Mouse (Mus musculus) bone marrow macrophage, adult 2 months (primary cell): ENCODE measurements around the gene Tex9. TPM values are rescaled to one million over a fixed set of nuclear protein-coding genes. Genes with fewer than 3 reads are reported as not detected.
A peak's percentile ranks its signal among the peaks of the same experiment; 100 is the strongest.
"Not testable (repeated sequence)": the region's sequence is repeated elsewhere in the genome, so short reads cannot be mapped to it uniquely, and the experiment has no call there.

Experiments used
- H3K27ac ChIP-seq: 2 replicates; pipeline ENCODE4 v1.5.1; 2012; ENCODE audit warnings: low read depth, low read length; ENCODE audit not compliant: insufficient read depth
- H3K4me1 ChIP-seq: 2 replicates; pipeline ENCODE4 v1.6.1; 2012; ENCODE audit warnings: low read length; ENCODE audit not compliant: control insufficient read depth, insufficient read depth
- H3K4me3 ChIP-seq: 2 replicates; pipeline ENCODE4 v1.5.1; 2012; ENCODE audit warnings: mild to moderate bottlenecking, low read length, moderate library complexity; ENCODE audit not compliant: insufficient read depth
- CTCF ChIP-seq: IDR thresholded peaks from 2 replicates; pipeline ENCODE4 v1.5.1; 2012; ENCODE audit warnings: low read depth, mild to moderate bottlenecking, low read length, moderate library complexity
- POLR2A ChIP-seq: IDR thresholded peaks from 2 replicates; pipeline ENCODE4 v1.6.1; 2012; ENCODE audit warnings: mild to moderate bottlenecking, low read depth, low read length, borderline replicate concordance
- polyA plus RNA-seq: library from polyadenylated mRNA; stranded (reverse); fragments of >200 nt; gene quantifications from 2 replicates; pipeline ENCODE4 v1.2.4, GENCODE M21; 2012; ENCODE audit not compliant: missing spikeins, insufficient read depth, insufficient read length

Gene Tex9
- polyA plus RNA-seq, 1 experiment, result 6.2 TPM

GRCm38 (mm10) chr9:72462427-72462826, 29.6 kb downstream of the Tex9 start:
- H3K27ac ChIP-seq, result no peak overlapping the region
- peaks cover 15% of the 10 kb centered on the region for H3K4me1 ChIP-seq
- no peak overlapping the region for H3K4me3 ChIP-seq
- TF ChIP-seq POLR2A (no peak), CTCF (no peak)

GRCm38 (mm10) chr9:72460767-72461166, 31.2 kb downstream of the Tex9 start:
- Histone ChIP-seq H3K4me3 (no peak overlapping the region), H3K4me1 (peaks cover 10% of the 10 kb centered on the region), H3K27ac (no peak overlapping the region)
- TF ChIP-seq CTCF (no peak), POLR2A (no peak)

GRCm38 (mm10) chr9:72459703-72460102, 32.3 kb downstream of the Tex9 start:
- no peak overlapping the region for H3K27ac ChIP-seq
- H3K4me3 ChIP-seq, result no peak overlapping the region
- TF ChIP-seq POLR2A, result no peak
- no peak for TF ChIP-seq CTCF
- peaks cover 6% of the 10 kb centered on the region for H3K4me1 ChIP-seq

- no peak overlapping the region for H3K4me3 ChIP-seq
- H3K27ac ChIP-seq, result no peak overlapping the region
- peaks cover 6% of the 10 kb centered on the region for H3K4me1 ChIP-seq
- TF ChIP-seq POLR2A (no peak), CTCF (peak; percentile 66)
These were observed 33.8 kb downstream of the Tex9 start for GRCm38 (mm10) chr9:72458233-72458632.

GRCm38 (mm10) chr9:72456374-72456773, 35.6 kb downstream of the Tex9 start:
- Histone ChIP-seq H3K4me1 (peaks cover 6% of the 10 kb centered on the region), H3K27ac (no peak overlapping the region), H3K4me3 (no peak overlapping the region)
- TF ChIP-seq CTCF, result no peak
- no peak for TF ChIP-seq POLR2A

- not testable (repeated sequence) for H3K4me1 ChIP-seq, H3K4me3 ChIP-seq, H3K27ac ChIP-seq
These were observed 37.7 kb downstream of the Tex9 start for GRCm38 (mm10) chr9:72454281-72454680.

- H3K27ac ChIP-seq, result no peak overlapping the region
- TF ChIP-seq POLR2A (no peak), CTCF (no peak)
- no peak overlapping the region for H3K4me3 ChIP-seq
- H3K4me1 ChIP-seq, result peaks cover 8% of the 10 kb centered on the region; the same call in 1 of the 2 replicates
These were observed 40.9 kb downstream of the Tex9 start for GRCm38 (mm10) chr9:72451111-72451510.

- TF ChIP-seq POLR2A, result no peak
- TF ChIP-seq CTCF, result no peak
- Histone ChIP-seq H3K4me1 (peaks cover 8% of the 10 kb centered on the region; the same call in 1 of the 2 replicates), H3K27ac (no peak overlapping the region), H3K4me3 (no peak overlapping the region)
These were observed 41.6 kb downstream of the Tex9 start for GRCm38 (mm10) chr9:72450363-72450762.

- H3K4me3 ChIP-seq, result peak overlapping the region; percentile 47
These were observed 42.2 kb downstream of the Tex9 start for GRCm38 (mm10) chr9:72449841-72450240.

GRCm38 (mm10) chr9:72449367-72449766, 42.6 kb downstream of the Tex9 start:
- peak overlapping the region; percentile 47 for H3K4me3 ChIP-seq
- TF ChIP-seq CTCF, result no peak
- TF ChIP-seq POLR2A, result no peak
- no peak overlapping the region for H3K27ac ChIP-seq
- peaks cover 8% of the 10 kb centered on the region; the same call in 1 of the 2 replicates for H3K4me1 ChIP-seq

More at GRCm38 (mm10) chr9:72449841-72450240, 42.2 kb downstream of the Tex9 start:
- no peak for TF ChIP-seq POLR2A
- no peak for TF ChIP-seq CTCF
- peaks cover 8% of the 10 kb centered on the region; the same call in 1 of the 2 replicates for H3K4me1 ChIP-seq
- H3K27ac ChIP-seq, result no peak overlapping the region

- Histone ChIP-seq H3K4me3 (no peak overlapping the region), H3K4me1 (peaks cover 8% of the 10 kb centered on the region; the same call in 1 of the 2 replicates), H3K27ac (no peak overlapping the region)
- TF ChIP-seq POLR2A, result no peak
- TF ChIP-seq CTCF, result peak; percentile 45; the same call in 1 of the 2 replicates
These were observed 44.0 kb downstream of the Tex9 start for GRCm38 (mm10) chr9:72448026-72448425.
